Mouse (Mus musculus) splenic B cell, adult 2 months (primary cell): Measurements from ENCODE around the gene Trrap.
A peak's percentile ranks its signal among the peaks of the same experiment; 100 is the strongest.

Source experiments
- DNase-seq: peaks from one replicate; pipeline ENCODE4 v3.0.0-alpha.2; 2011; ENCODE audit warnings: low read depth, low spot score
- H3K27me3 ChIP-seq: 2 replicates; pipeline ENCODE4 v1.6.1; 2012; ENCODE audit warnings: mild to moderate bottlenecking, low read length, moderate library complexity, mixed read lengths; ENCODE audit not compliant: control insufficient read depth, poor library complexity, insufficient read depth, severe bottlenecking
- H3K36me3 ChIP-seq: 2 replicates; pipeline ENCODE4 v1.6.1; 2012; ENCODE audit warnings: mild to moderate bottlenecking, low read length, moderate library complexity, mixed read lengths; ENCODE audit not compliant: control insufficient read depth, poor library complexity, insufficient read depth, severe bottlenecking

Gene Trrap

GRCm38 (mm10) chr5:144871775-144872174, 104.2 kb downstream of the Trrap start:
- peak; percentile 11 for DNase-seq
- Histone ChIP-seq H3K27me3 (no peaks in the 10 kb centered on the region), H3K36me3 (no peaks in the 10 kb centered on the region)

- no peaks in the 10 kb centered on the region for H3K36me3 ChIP-seq
- DNase-seq, result no peak
- no peaks in the 10 kb centered on the region for H3K27me3 ChIP-seq
Observed at GRCm38 (mm10) chr5:144872326-144872725, 104.8 kb downstream of the Trrap start.

- DNase-seq, result no peak
- Histone ChIP-seq H3K36me3 (no peaks in the 10 kb centered on the region), H3K27me3 (no peaks in the 10 kb centered on the region)
Observed at GRCm38 (mm10) chr5:144872867-144873266, 105.3 kb downstream of the Trrap start.

GRCm38 (mm10) chr5:144875227-144875626, 107.7 kb downstream of the Trrap start:
- Histone ChIP-seq H3K36me3 (0 out of 2 replicates have a peak, but pooled peaks cover 2% of the 10 kb centered on the region), H3K27me3 (no peaks in the 10 kb centered on the region)
- no peak for DNase-seq

GRCm38 (mm10) chr5:144875892-144876291, 108.4 kb downstream of the Trrap start:
- DNase-seq, result peak; percentile 69
- H3K27me3 ChIP-seq, result no peaks in the 10 kb centered on the region
- H3K36me3 ChIP-seq, result 0 out of 2 replicates have a peak, but pooled peaks cover 2% of the 10 kb centered on the region

- H3K27me3 ChIP-seq, result no peaks in the 10 kb centered on the region
- DNase-seq, result no peak
- 0 out of 2 replicates have a peak, but pooled peaks cover 2% of the 10 kb centered on the region for H3K36me3 ChIP-seq
Observed at GRCm38 (mm10) chr5:144877021-144877420, 109.5 kb downstream of the Trrap start.

GRCm38 (mm10) chr5:144881670-144882399, 114.3 kb downstream of the Trrap start:
- DNase-seq, result no peak
- Histone ChIP-seq H3K36me3 (peaks cover 2% of the 10 kb centered on the region; the same call in 1 of the 2 replicates), H3K27me3 (no peaks in the 10 kb centered on the region)

GRCm38 (mm10) chr5:144884629-144885217, 117.2 kb downstream of the Trrap start:
- DNase-seq, result no peak

GRCm38 (mm10) chr5:144885968-144886650, 118.6 kb downstream of the Trrap start:
- Histone ChIP-seq H3K36me3 (peaks cover 14% of the 10 kb centered on the region), H3K27me3 (no peaks in the 10 kb centered on the region; the same call in 1 of the 2 replicates)
- DNase-seq, result no peak

More at GRCm38 (mm10) chr5:144884629-144885217, 117.2 kb downstream of the Trrap start:
- Histone ChIP-seq H3K27me3 (no peaks in the 10 kb centered on the region), H3K36me3 (peaks cover 12% of the 10 kb centered on the region)

GRCm38 (mm10) chr5:144891276-144891675, 123.7 kb downstream of the Trrap start:
- Histone ChIP-seq H3K36me3 (peaks cover 17% of the 10 kb centered on the region), H3K27me3 (no peaks in the 10 kb centered on the region; the same call in 1 of the 2 replicates)
- DNase-seq, result no peak

- no peaks in the 10 kb centered on the region for H3K27me3 ChIP-seq
- no peaks in the 10 kb centered on the region; the same call in none of the 2 replicates for H3K36me3 ChIP-seq
- DNase-seq, result no peak
Observed at GRCm38 (mm10) chr5:144897881-144898280, 130.3 kb downstream of the Trrap start.

- H3K36me3 ChIP-seq, result no peaks in the 10 kb centered on the region; the same call in none of the 2 replicates
- H3K27me3 ChIP-seq, result no peaks in the 10 kb centered on the region
- no peak for DNase-seq
Observed at GRCm38 (mm10) chr5:144898448-144899052, 131.0 kb downstream of the Trrap start.

GRCm38 (mm10) chr5:144901035-144901434, 133.5 kb downstream of the Trrap start:
- Histone ChIP-seq H3K36me3 (no peaks in the 10 kb centered on the region; the same call in none of the 2 replicates), H3K27me3 (no peaks in the 10 kb centered on the region)
- no peak for DNase-seq

- DNase-seq, result no peak
- Histone ChIP-seq H3K36me3 (no peaks in the 10 kb centered on the region; the same call in none of the 2 replicates), H3K27me3 (no peaks in the 10 kb centered on the region)
Observed at GRCm38 (mm10) chr5:144901791-144902190, 134.3 kb downstream of the Trrap start.
